Mouse (Mus musculus) lung, postnatal 0 days (tissue): ENCODE measurements around the gene Ddx55.

ENCODE experiments used
- CTCF ChIP-seq: IDR thresholded peaks from 2 replicates; pipeline ENCODE4 v1.5.1; 2016; ENCODE audit warnings: antibody characterized with exemption, mild to moderate bottlenecking
- EP300 ChIP-seq: IDR thresholded peaks from 2 replicates; pipeline ENCODE4 v1.6.1; 2016; ENCODE audit warnings: antibody characterized with exemption, mild to moderate bottlenecking, control low read depth

DNA sequence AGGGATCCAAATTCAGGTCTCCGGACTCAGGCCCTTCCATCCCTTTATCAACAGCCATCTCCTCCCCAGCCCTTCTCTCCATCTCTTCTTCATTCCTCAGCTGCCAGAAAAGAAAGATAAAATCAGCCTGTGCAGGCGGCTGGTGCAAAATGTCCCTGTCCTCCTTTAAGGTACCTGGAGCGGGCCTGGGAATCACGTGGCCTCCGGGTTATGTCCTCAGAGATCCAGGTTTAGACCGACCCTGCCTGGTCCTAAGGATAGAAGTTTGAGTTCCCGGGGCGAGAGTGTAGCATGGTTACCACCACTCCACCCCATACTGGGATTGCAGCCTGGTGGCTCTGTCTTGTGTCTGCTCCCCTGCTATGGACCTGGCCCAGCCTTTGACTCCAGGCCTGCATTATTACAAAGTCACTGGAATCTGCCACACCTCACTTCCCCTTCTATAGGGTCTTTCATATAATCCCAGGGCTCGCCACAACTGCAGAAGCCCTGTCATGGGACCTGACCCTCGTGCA is 42.1 kb upstream of the Ddx55 start:
- TF ChIP-seq CTCF: no peak
- TF ChIP-seq EP300: no peak
